Mouse (Mus musculus) myocyte (in vitro differentiated cells): ENCODE results near the gene Lce3b. TPM values are rescaled to one million over a fixed set of nuclear protein-coding genes. Genes with fewer than 3 reads are reported as not detected.

ENCODE experiments used
- H3K27me3 ChIP-seq: one replicate; pipeline ENCODE4 v1.6.1; 2011; ENCODE audit not compliant: control insufficient read depth, insufficient read depth, insufficient read length
- H3K36me3 ChIP-seq: one replicate; pipeline ENCODE4 v1.6.1; 2011; ENCODE audit not compliant: control insufficient read depth, insufficient read depth
- H3K4me2 ChIP-seq: one replicate; pipeline ENCODE4 v1.6.1; 2011; ENCODE audit warnings: low read depth, control low read depth
- H3K4me3 ChIP-seq: one replicate; pipeline ENCODE4 v1.5.1; 2011; ENCODE audit warnings: mild to moderate bottlenecking, control low read depth, moderate library complexity
- H3K79me2 ChIP-seq: one replicate; pipeline ENCODE4 v1.6.1; 2011; ENCODE audit not compliant: control insufficient read depth, insufficient read depth
- H3ac ChIP-seq: one replicate; pipeline ENCODE4 v1.6.1; 2011; ENCODE audit not compliant: control insufficient read depth, insufficient read length
- CEBPB ChIP-seq: IDR thresholded peaks from 2 replicates; pipeline ENCODE4 v1.6.1; 2011; ENCODE audit warnings: mild to moderate bottlenecking, moderate library complexity; ENCODE audit not compliant: poor library complexity, insufficient read depth, severe bottlenecking
- E2F4 ChIP-seq: IDR thresholded peaks from one replicate; pipeline ENCODE4 v1.6.1; 2011; ENCODE audit warnings: mild to moderate bottlenecking, control low read depth, moderate library complexity; ENCODE audit not compliant: insufficient read depth
- MAX ChIP-seq: IDR thresholded peaks from one replicate; pipeline ENCODE4 v1.6.1; 2011; ENCODE audit warnings: low read depth, mild to moderate bottlenecking, control low read depth
- MYOD1 ChIP-seq, 3 experiments: IDR thresholded peaks; one replicate each; pipeline ENCODE4 v1.6.1; 2011; ENCODE audit warnings: control low read depth in 2 of 3, low read depth in 2 of 3, mild to moderate bottlenecking in 2 of 3, moderate library complexity in 1 of 3; ENCODE audit not compliant: insufficient read length in 2 of 3, control insufficient read depth in 1 of 3
- MYOG ChIP-seq, 3 experiments: IDR thresholded peaks; one replicate each; pipeline ENCODE4 v1.6.1; 2011; ENCODE audit warnings: control low read depth in 2 of 3, low read depth in 2 of 3, mild to moderate bottlenecking in 2 of 3; ENCODE audit not compliant: insufficient read length in 2 of 3, control insufficient read depth in 1 of 3, insufficient read depth in 1 of 3
- POLR2A ChIP-seq: IDR thresholded peaks from one replicate; pipeline ENCODE4 v1.6.1; 2011; ENCODE audit warnings: low read depth, mild to moderate bottlenecking, control low read depth, moderate library complexity; ENCODE audit not compliant: insufficient read length
- POLR2AphosphoS2 ChIP-seq: IDR thresholded peaks from one replicate; pipeline ENCODE4 v1.6.1; 2011; ENCODE audit warnings: low read depth, control low read depth; ENCODE audit not compliant: insufficient read length
- REST ChIP-seq: IDR thresholded peaks from one replicate; pipeline ENCODE4 v1.6.1; 2011; ENCODE audit warnings: mild to moderate bottlenecking, control low read depth, moderate library complexity; ENCODE audit not compliant: insufficient read depth, insufficient read length
- SRF ChIP-seq: IDR thresholded peaks from one replicate; pipeline ENCODE4 v1.6.1; 2011; ENCODE audit warnings: low read depth; ENCODE audit not compliant: control insufficient read depth, insufficient read length
- TCF12 ChIP-seq: IDR thresholded peaks from one replicate; pipeline ENCODE4 v1.6.1; 2011; ENCODE audit warnings: mild to moderate bottlenecking, control low read depth; ENCODE audit not compliant: poor library complexity, insufficient read depth, severe bottlenecking
- TCF3 ChIP-seq: IDR thresholded peaks from one replicate; pipeline ENCODE4 v1.6.1; 2011; ENCODE audit warnings: low read depth, control low read depth; ENCODE audit not compliant: insufficient read length
- USF1 ChIP-seq: IDR thresholded peaks from one replicate; pipeline ENCODE4 v1.6.1; 2011; ENCODE audit warnings: low read depth, mild to moderate bottlenecking, control low read depth, moderate library complexity
- polyA plus RNA-seq: library from polyadenylated mRNA; unstranded; fragments of >200 nt; fragmentation: generic; extraction: Trizol; gene quantifications from one replicate; pipeline ENCODE4 v1.2.1, GENCODE M21; 2012; ENCODE audit warnings: missing spikeins

The Lce3b gene
- polyA plus RNA-seq, 1 experiment: not detected

DNA sequence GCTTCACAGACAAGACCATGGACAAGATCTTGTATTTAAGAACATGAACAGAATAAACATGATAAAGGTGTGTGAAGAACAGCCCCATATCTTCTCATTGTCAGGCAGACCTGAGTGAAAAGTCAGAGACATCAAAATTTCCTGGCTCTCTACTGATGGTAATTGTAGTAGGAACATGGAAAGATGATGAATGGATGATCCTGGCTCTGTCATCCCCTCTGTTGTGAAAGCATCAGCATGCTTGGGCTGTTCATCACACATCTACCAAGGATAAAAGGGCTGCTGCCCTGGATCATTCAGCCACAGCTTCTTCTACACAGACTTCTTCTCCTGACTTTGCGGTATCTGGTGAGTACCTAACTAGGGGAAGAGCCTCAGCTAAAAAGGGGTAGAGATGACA, 24.3 kb downstream of the Lce3b start, which contains the start of gene Lce3d:
Gene Lce3d, plus strand, starts transcription at position 301 of the 400 bp plus-strand sequence.
- Histone ChIP-seq H3K27me3 (no peaks in the 10 kb centered on the region), H3ac (no peak within 1 kb of the TSS), H3K4me2 (no peak within 1 kb of the TSS), H3K36me3 (no peaks in the 10 kb centered on the region), H3K79me2 (no peaks in the 10 kb centered on the region), H3K4me3 (no peak within 1 kb of the TSS)
- TF ChIP-seq CEBPB: no peak
- TF ChIP-seq USF1: no peak
- TF ChIP-seq SRF: no peak
- TF ChIP-seq TCF3: no peak
- no peak for TF ChIP-seq MYOD1 (IDR thresholded peaks at IDR 0.05; ENCODE audit: control insufficient read depth in 1 of 3, insufficient read length in 2 of 3, low read depth in 2 of 3)

GRCm38 (mm10) chr3:92966761-92967160, 34.0 kb downstream of the Lce3b start, which contains the start of gene Lce3e:
Lce3e (plus strand) TSS chr3:92967061.
- no peaks in the 10 kb centered on the region for H3K36me3 ChIP-seq
- H3K27me3 ChIP-seq: no peaks in the 10 kb centered on the region
- H3K4me3 ChIP-seq: no peak within 1 kb of the TSS
- H3K79me2 ChIP-seq: no peaks in the 10 kb centered on the region
- TF ChIP-seq TCF3 (no peak), TCF12 (no peak), MYOG (IDR thresholded peaks at IDR 0.05; ENCODE audit: control insufficient read depth in 1 of 3, insufficient read depth in 1 of 3, insufficient read length in 2 of 3, low read depth in 2 of 3) (no peak), E2F4 (no peak), MAX (no peak), POLR2A (no peak), CEBPB (no peak), REST (no peak), USF1 (no peak), SRF (no peak), MYOD1 (IDR thresholded peaks at IDR 0.05; ENCODE audit: control insufficient read depth in 1 of 3, insufficient read length in 2 of 3, low read depth in 2 of 3) (no peak), POLR2AphosphoS2 (no peak)
- H3K4me2 ChIP-seq: no peak within 1 kb of the TSS
- no peak within 1 kb of the TSS for H3ac ChIP-seq

DNA sequence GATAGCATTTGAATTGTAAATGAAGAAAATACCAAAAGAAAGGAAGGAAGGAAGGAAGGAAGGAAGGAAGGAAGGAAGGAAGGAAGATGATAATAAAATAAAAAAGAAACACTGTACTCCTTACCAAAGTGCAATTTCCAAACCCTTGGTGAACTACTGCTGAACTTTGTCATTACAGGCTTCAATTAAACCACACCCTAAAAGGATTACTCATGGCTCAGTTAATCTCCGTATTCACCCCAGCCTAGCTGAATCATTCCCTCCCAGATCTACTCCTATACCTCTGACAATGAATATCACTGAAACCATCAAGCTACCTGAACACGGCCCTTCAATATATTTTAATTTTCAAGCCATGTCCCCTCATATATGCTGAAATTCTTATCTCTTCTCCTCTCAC, 45.7 kb downstream of the Lce3b start:
- no peaks in the 10 kb centered on the region for H3K27me3 ChIP-seq
- H3K36me3 ChIP-seq: no peaks in the 10 kb centered on the region
- no peak overlapping the region for H3K4me2 ChIP-seq
- H3ac ChIP-seq: no peak overlapping the region
- H3K4me3 ChIP-seq: no peak overlapping the region
- TF ChIP-seq POLR2A: no peak
- TF ChIP-seq MAX: no peak
- TF ChIP-seq TCF3: no peak
- no peak for TF ChIP-seq POLR2AphosphoS2
- no peak for TF ChIP-seq TCF12
- no peak for TF ChIP-seq CEBPB
- TF ChIP-seq REST: no peak
- no peak for TF ChIP-seq MYOD1 (IDR thresholded peaks at IDR 0.05; ENCODE audit: control insufficient read depth in 1 of 3, insufficient read length in 2 of 3, low read depth in 2 of 3)
- H3K79me2 ChIP-seq: no peaks in the 10 kb centered on the region

Other genes starting within 250 kb of the Lce3b start
- not detected for gene Lce1d, start 245.8 kb upstream of the Lce3b start, polyA plus RNA-seq
- not detected for gene Lce1e, start 223.9 kb upstream of the Lce3b start, polyA plus RNA-seq
- 0.19 TPM for gene Lce1f, start 212.6 kb upstream of the Lce3b start, polyA plus RNA-seq
- gene Gm38119, start 193.9 kb upstream of the Lce3b start, polyA plus RNA-seq: not detected
- gene Lce1g, start 180.6 kb upstream of the Lce3b start, polyA plus RNA-seq: 0.07 TPM
- not detected for gene Lce1h, start 167.9 kb upstream of the Lce3b start, polyA plus RNA-seq
- gene Lce1i, start 154.1 kb upstream of the Lce3b start, polyA plus RNA-seq: not detected
- gene Lce1j, start 142.5 kb upstream of the Lce3b start, polyA plus RNA-seq: not detected
- not detected for gene Lce1k, start 125.1 kb upstream of the Lce3b start, polyA plus RNA-seq
- not detected for gene Kprp, start 105.7 kb upstream of the Lce3b start, polyA plus RNA-seq
- gene Lce1l, start 81.7 kb upstream of the Lce3b start, polyA plus RNA-seq: not detected
- not detected for gene 2310050C09Rik, start 62.8 kb upstream of the Lce3b start, polyA plus RNA-seq
- gene Lce3a, start 6.7 kb upstream of the Lce3b start, polyA plus RNA-seq: not detected
- gene Lce3c, start 11.5 kb downstream of the Lce3b start, polyA plus RNA-seq: not detected
- gene Lce3d, start 24.4 kb downstream of the Lce3b start, polyA plus RNA-seq: not detected
- not detected for gene Lce3e, start 34.1 kb downstream of the Lce3b start, polyA plus RNA-seq
- gene Lce3f, start 59.2 kb downstream of the Lce3b start, polyA plus RNA-seq: not detected
- 0.11 TPM for gene Crct1, start 82.7 kb downstream of the Lce3b start, polyA plus RNA-seq
- not detected for gene Lce1m, start 86.1 kb downstream of the Lce3b start, polyA plus RNA-seq
- not detected for gene Gm4858, start 135.8 kb downstream of the Lce3b start, polyA plus RNA-seq
- gene Crnn, start 211.8 kb downstream of the Lce3b start, polyA plus RNA-seq: not detected